Mouse (Mus musculus) stomach, embryonic 16.5 days (tissue): ENCODE measurements around the gene F830045P16Rik. TPM values are rescaled to one million over a fixed set of nuclear protein-coding genes. Genes with fewer than 3 reads are reported as not detected.
A peak's percentile ranks its signal among the peaks of the same experiment; 100 is the strongest.

Source experiments
- ATAC-seq: fragments of 200-750 bp; cut with Nextera tagmentation; 2 replicates; pipeline ENCODE4 v1.8.0; 2017; ENCODE audit warnings: moderate number of reproducible peaks, moderate TSS enrichment; ENCODE audit not compliant: insufficient read depth, low FRiP score
- H3K27ac ChIP-seq: fragments of 300-500 bp; sonication (generic); 2 replicates; pipeline ENCODE4 v1.5.1; 2014; ENCODE audit warnings: low read length
- H3K27me3 ChIP-seq: fragments of 300-500 bp; sonication (generic); 2 replicates; pipeline ENCODE4 v1.6.1; 2014; ENCODE audit warnings: low read length, control low read depth, mixed read lengths; ENCODE audit not compliant: control insufficient read depth, insufficient read depth
- H3K36me3 ChIP-seq: fragments of 300-500 bp; sonication (generic); 2 replicates; pipeline ENCODE4 v1.6.1; 2014; ENCODE audit warnings: low read length; ENCODE audit not compliant: control insufficient read depth, insufficient read depth
- H3K4me1 ChIP-seq: fragments of 300-500 bp; sonication (generic); 2 replicates; pipeline ENCODE4 v1.6.1; 2014; ENCODE audit warnings: low read length, control low read depth, mixed read lengths; ENCODE audit not compliant: control insufficient read depth, insufficient read depth
- H3K4me2 ChIP-seq: fragments of 300-500 bp; sonication (generic); 2 replicates; pipeline ENCODE4 v1.6.1; 2014; ENCODE audit warnings: low read depth, low read length, mixed read lengths
- H3K4me3 ChIP-seq: fragments of 300-500 bp; sonication (generic); replicated peaks from 2 replicates; pipeline ENCODE4 v1.5.1; 2014; ENCODE audit warnings: mild to moderate bottlenecking, low read length
- H3K9ac ChIP-seq: fragments of 300-500 bp; sonication (generic); 2 replicates; pipeline ENCODE4 v1.6.1; 2014; ENCODE audit warnings: low read length
- H3K9me3 ChIP-seq: fragments of 300-500 bp; sonication (generic); replicated peaks from 2 replicates; pipeline ENCODE4 v1.6.1; 2016; ENCODE audit warnings: low read length, control low read depth; ENCODE audit not compliant: control insufficient read depth
- WGBS: fragments of 180-500 bp; shearing (Covaris S2); extraction: QIAGEN DNeasy Blood & Tissue Kit; methylation state at CpG from one replicate; pipeline ENCODE4 v1.1.7; 2014; 5-methylcytosine and 5-hydroxymethylcytosine counted together
- polyA plus RNA-seq: library from polyadenylated mRNA; unstranded; fragments of >200 nt; fragmentation: Nextera tagmentation; extraction: Ambion mirVana; gene quantifications from 2 replicates; pipeline ENCODE4 v1.2.1, GENCODE M21; 2015

F830045P16Rik gene
- not detected in 2 replicates for polyA plus RNA-seq

DNA sequence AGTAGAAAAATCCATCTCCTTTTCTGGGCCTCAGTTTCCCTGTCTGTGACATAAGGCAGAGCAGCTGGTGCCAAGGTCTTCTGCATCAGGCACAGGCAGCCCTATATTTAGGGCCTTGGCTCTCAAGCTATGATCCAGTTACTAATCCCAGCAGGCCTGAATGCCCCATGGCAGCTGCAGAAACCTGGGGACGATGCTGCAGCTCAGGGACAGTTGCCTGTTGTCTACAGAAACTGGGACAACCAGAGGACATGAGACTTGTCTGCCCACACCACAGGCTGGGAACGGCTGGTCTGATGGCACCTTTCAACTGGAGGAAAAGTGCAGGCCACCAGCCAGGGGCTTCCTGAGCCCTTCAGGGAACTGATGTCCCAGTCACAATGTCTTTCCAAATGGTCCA lies at the start of gene F830045P16Rik:
Gene F830045P16Rik, minus strand, starts transcription at position 226 of the 400 bp plus-strand sequence.
- Histone ChIP-seq H3K36me3 (no peaks in the 10 kb centered on the region), H3K9me3 (no peaks in the 10 kb centered on the region), H3K4me2 (no peak within 1 kb of the TSS), H3K9ac (no peak within 1 kb of the TSS), H3K4me3 (no peak within 1 kb of the TSS), H3K27me3 (no peaks in the 10 kb centered on the region), H3K27ac (no peak within 1 kb of the TSS), H3K4me1 (no peaks in the 10 kb centered on the region)
- no peak for ATAC-seq
- WGBS, result 53% methylated on average over 2 of the region's 2 CpGs

DNA sequence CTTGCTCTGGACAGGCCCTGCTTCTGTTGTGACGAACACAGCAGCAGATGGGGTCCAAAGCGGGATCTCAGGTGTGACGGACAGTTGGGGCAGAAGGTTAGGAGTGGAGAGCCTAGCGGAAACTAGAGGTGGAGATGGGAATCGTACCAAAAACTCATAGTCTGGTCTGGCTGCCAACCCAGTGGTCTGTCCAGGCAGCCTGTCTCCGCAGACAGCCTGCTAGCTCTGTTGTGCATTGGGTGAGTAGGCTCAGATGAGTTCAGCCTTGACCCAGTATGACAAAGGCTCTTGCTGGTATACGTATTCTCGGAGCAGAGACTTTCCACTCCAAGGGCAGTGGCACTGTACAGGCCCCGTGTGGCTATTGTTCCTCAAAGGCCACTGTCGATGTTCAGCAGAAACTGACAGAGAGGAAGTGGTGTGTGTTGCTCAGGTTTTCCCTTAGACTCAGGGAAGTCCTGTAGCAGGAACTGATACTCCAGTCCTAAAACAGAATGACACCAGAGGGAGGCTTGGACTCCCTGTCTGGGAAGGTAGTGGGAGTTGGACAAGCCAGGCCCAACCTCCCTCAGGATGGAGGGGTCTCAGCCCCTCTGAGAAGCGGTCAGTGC lies 49.6 kb upstream of the F830045P16Rik start:
- H3K4me2 ChIP-seq, result no peak overlapping the region
- peak overlapping the region; percentile 11; the same call in 1 of the 2 replicates for H3K27ac ChIP-seq
- WGBS, result 75% methylated on average over 11 of the region's 11 CpGs
- no peaks in the 10 kb centered on the region for H3K9me3 ChIP-seq
- H3K9ac ChIP-seq, result no peak overlapping the region
- H3K4me3 ChIP-seq, result no peak overlapping the region
- no peaks in the 10 kb centered on the region for H3K36me3 ChIP-seq
- no peaks in the 10 kb centered on the region for H3K27me3 ChIP-seq
- ATAC-seq, result no peak
- peaks cover 7% of the 10 kb centered on the region; the same call in 1 of the 2 replicates for H3K4me1 ChIP-seq

DNA sequence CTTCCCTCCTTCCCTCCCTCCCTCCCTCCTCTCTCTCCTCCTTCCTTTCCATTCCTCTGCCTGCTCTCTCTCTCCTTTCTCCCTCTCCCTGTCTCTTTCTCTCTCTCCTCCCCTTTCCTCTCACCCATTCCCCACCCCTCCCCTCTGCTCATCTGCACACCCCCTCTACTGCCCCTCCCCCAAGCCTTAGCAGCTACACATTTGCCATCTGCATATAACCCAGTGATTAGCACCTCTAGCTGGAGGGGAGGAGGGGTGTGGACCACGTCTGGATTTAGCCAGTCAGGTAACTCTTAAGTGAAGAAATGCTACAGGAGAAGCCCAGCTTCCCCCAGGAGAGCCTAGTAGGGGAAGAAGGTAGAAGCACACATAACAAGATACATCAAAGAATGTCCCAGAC lies 48.5 kb upstream of the F830045P16Rik start:
- Histone ChIP-seq H3K27ac (no peak overlapping the region), H3K4me2 (no peak overlapping the region), H3K4me3 (no peak overlapping the region), H3K9me3 (no peaks in the 10 kb centered on the region), H3K4me1 (peaks cover 7% of the 10 kb centered on the region; the same call in 1 of the 2 replicates), H3K27me3 (no peaks in the 10 kb centered on the region), H3K36me3 (no peaks in the 10 kb centered on the region), H3K9ac (no peak overlapping the region)
- no peak for ATAC-seq
- WGBS, result 21% methylated on average over 1 of the region's 1 CpGs

DNA sequence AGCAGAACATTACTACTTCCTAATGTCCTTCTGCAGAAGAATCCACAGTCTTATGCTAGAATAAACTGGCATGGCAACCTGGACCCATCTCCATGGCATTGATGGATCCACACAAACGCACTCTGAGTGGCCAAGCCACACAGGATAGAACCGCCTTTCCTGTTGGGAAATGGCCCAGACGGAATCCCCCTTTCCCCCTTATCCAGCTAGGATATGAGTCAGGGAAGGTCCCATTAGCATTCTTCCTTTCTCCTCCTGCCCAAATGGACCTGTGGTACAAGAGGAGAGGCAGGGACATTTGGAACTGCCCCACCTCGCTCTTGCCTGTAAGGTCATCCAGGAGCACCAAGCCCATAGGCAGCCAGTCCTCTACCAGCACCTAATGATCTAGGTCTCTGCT lies 45.9 kb upstream of the F830045P16Rik start:
- WGBS, result 77% methylated on average over 4 of the region's 4 CpGs
- no peaks in the 10 kb centered on the region for H3K36me3 ChIP-seq
- H3K4me2 ChIP-seq, result no peak overlapping the region
- no peak overlapping the region for H3K9ac ChIP-seq
- no peak overlapping the region for H3K4me3 ChIP-seq
- no peak for ATAC-seq
- no peaks in the 10 kb centered on the region for H3K4me1 ChIP-seq
- no peak overlapping the region for H3K27ac ChIP-seq
- no peaks in the 10 kb centered on the region for H3K27me3 ChIP-seq
- no peaks in the 10 kb centered on the region for H3K9me3 ChIP-seq

DNA sequence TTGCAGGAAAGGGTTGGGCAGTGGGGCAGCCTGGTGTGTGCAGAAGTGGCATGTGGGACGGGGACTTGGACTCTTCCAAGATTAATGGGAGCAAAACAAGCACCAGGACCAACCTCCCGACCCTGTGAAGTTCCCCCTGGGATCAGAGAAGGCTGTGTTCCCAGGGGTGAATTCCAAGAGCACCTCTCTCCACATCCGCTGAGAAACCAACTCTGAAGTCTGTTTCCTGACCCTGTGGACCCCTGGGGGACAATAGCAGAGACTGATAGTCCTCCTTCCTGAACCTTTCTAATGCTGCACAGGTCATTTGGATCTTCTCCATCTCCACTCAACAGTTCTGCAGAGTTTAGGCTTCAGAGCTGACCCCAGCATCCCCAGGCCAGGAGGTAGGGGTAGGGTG lies 45.4 kb upstream of the F830045P16Rik start:
- Histone ChIP-seq H3K9me3 (no peaks in the 10 kb centered on the region), H3K4me1 (no peaks in the 10 kb centered on the region), H3K27me3 (no peaks in the 10 kb centered on the region), H3K9ac (no peak overlapping the region), H3K27ac (no peak overlapping the region), H3K36me3 (no peaks in the 10 kb centered on the region), H3K4me3 (no peak overlapping the region), H3K4me2 (no peak overlapping the region)
- no peak for ATAC-seq
- WGBS, result 43% methylated on average over 3 of the region's 3 CpGs

DNA sequence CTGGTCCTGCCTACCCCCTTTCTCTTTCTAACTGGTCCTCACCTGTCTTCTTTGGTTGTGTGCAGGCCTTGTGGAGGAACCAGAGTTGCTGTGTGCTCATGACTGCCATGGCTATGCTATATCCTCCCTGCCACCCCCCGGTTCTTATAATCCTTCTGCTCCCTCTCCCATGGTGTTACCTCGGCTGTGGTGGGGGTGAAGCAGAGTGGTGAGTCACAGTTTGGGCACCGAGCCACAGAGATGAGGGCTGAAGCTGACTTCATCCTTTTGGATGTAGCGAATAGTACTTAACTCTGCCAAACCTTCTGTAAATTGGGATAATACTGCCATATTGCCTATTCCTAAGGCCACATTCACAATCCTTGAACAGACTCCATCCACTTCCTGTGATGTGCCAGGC lies 44.3 kb upstream of the F830045P16Rik start:
- no peak overlapping the region for H3K27ac ChIP-seq
- H3K4me1 ChIP-seq, result no peaks in the 10 kb centered on the region
- no peak overlapping the region for H3K4me2 ChIP-seq
- H3K9ac ChIP-seq, result no peak overlapping the region
- no peaks in the 10 kb centered on the region for H3K27me3 ChIP-seq
- H3K9me3 ChIP-seq, result no peaks in the 10 kb centered on the region
- H3K36me3 ChIP-seq, result no peaks in the 10 kb centered on the region
- WGBS, result 73% methylated on average over 4 of the region's 4 CpGs
- no peak overlapping the region for H3K4me3 ChIP-seq
- ATAC-seq, result no peak

DNA sequence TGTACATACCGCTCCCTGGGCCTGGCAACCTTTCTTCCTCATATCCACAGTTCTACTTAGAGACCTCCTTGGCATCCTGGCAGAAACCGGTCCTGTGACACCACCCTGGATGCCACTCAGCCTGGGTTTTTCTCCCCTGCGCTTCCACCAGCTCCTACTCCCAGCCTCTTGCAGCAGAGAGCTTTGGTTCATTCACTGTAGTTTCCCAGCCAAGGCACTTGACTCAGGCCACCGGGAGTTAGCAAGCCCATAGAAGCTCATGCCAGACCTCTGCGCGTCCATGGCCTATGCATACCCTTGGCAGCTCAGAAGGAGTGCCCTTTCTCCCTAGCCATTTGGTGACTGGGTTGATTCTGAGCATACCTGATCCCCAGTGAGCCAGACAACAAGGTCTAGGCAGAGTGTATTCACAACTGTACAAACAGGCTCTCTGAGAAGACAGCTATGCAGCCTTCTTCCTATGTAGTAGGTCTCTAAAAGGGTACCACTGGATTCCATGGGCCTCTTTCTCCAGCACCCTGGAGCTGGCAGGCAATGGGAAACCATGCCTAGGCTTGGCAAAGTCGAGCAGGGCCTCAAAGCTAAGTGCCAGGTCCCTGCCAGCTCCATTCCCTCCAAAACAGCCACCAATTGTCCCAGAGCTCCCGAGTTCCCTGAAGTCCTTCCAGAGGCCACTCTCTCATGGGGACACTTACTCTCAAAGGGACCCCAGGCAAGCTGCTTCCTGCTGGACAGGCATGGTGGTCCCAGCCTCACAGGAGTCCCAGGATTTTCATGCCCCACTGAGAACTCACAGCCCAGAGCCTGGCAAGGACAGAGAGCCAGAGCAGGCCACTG lies 40.4 kb upstream of the F830045P16Rik start:
- ATAC-seq, result no peak
- no peak overlapping the region for H3K9ac ChIP-seq
- no peak overlapping the region for H3K27ac ChIP-seq
- 82% methylated on average over 8 of the region's 8 CpGs for WGBS
- H3K27me3 ChIP-seq, result no peaks in the 10 kb centered on the region
- peaks cover 3% of the 10 kb centered on the region; the same call in 1 of the 2 replicates for H3K4me1 ChIP-seq
- H3K4me2 ChIP-seq, result no peak overlapping the region
- H3K36me3 ChIP-seq, result no peaks in the 10 kb centered on the region
- no peak overlapping the region for H3K4me3 ChIP-seq
- no peaks in the 10 kb centered on the region for H3K9me3 ChIP-seq

DNA sequence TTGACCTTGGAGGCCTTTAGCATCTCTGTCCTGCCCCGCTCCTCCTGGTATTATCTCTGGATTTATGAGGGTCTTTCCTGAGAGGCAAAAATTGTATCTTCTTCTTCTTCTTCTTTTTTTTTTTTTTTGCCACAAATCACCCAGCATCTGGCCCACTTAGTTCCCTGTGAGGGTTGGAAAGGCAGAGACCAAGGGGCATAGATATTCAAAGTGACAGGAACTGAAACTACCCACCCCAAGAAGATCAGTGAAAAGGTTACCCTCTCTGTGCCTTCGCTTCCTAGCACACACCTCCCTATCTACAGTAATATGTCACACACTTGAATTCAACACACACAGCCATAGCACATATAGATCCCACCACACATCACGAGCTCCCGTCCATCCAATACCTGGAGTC lies 38.7 kb upstream of the F830045P16Rik start:
- Histone ChIP-seq H3K36me3 (no peaks in the 10 kb centered on the region), H3K27me3 (no peaks in the 10 kb centered on the region), H3K4me1 (peaks cover 3% of the 10 kb centered on the region; the same call in 1 of the 2 replicates), H3K27ac (no peak overlapping the region), H3K9me3 (no peaks in the 10 kb centered on the region), H3K9ac (no peak overlapping the region), H3K4me3 (no peak overlapping the region), H3K4me2 (no peak overlapping the region)
- WGBS, result 87% methylated on average over 4 of the region's 4 CpGs
- no peak for ATAC-seq

DNA sequence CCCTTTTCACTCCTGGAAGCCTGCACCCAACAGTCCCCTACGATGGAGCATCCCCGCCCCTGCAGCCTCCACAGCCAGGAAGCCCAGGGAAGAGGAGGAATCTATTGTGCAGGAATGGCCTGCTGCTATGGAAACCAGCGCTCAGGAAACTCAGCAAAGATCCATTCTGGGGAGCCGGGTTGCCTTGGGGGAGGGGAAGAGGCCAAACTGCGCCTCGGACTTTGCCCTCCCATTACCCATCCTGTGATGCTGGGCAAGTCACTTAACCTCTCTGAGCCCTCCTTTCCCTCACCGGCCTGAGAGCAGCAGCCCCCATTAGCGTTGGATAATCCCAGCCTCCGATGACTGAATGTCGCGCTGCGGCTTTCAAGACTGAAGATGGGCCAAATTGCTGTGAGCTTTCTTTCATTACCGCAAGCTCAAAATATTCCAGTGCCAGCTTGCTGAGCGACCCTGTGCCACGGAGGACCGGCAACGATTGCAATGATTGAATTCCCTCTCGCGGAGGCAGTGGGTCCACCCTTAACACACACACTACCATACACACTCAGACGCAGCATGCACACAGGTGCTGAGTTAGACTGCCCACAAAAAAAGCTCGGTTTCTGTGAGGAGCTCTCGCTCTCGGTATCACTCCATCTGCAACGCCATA lies 38.1 kb upstream of the F830045P16Rik start:
- no peak overlapping the region for H3K27ac ChIP-seq
- no peaks in the 10 kb centered on the region for H3K9me3 ChIP-seq
- no peak for ATAC-seq
- no peaks in the 10 kb centered on the region for H3K36me3 ChIP-seq
- H3K9ac ChIP-seq, result no peak overlapping the region
- no peak overlapping the region for H3K4me3 ChIP-seq
- peak overlapping the region; percentile 23; the same call in 1 of the 2 replicates for H3K4me2 ChIP-seq
- 14% methylated on average over 24 of the region's 24 CpGs for whole genome bisulfite sequencing
- H3K4me1 ChIP-seq, result peaks cover 3% of the 10 kb centered on the region; the same call in 1 of the 2 replicates
- H3K27me3 ChIP-seq, result no peaks in the 10 kb centered on the region
